Mouse (Mus musculus) ES-Bruce4 (cell line): ENCODE results near the gene Gm21060.
"Not testable (repeated sequence)": the region's sequence is repeated elsewhere in the genome, so short reads cannot be mapped to it uniquely, and the experiment has no call there.

Source experiments
- CTCF ChIP-seq: IDR thresholded peaks from one replicate; pipeline ENCODE4 v1.8.1; 2011; ENCODE audit warnings: low read depth, low read length
- EP300 ChIP-seq: IDR thresholded peaks from 2 replicates; pipeline ENCODE4 v1.6.1; 2011; ENCODE audit warnings: low read depth, low read length; ENCODE audit not compliant: insufficient read depth
- POLR2A ChIP-seq: IDR thresholded peaks from one replicate; pipeline ENCODE4 v1.8.1; 2011; ENCODE audit warnings: low read length; ENCODE audit not compliant: insufficient read depth

- TF ChIP-seq CTCF, POLR2A, EP300: not testable (repeated sequence)
These were observed 11.8 kb downstream of the Gm21060 start for GRCm38 (mm10) chr19:61285033-61285432.
